Mouse (Mus musculus): ENCODE results near the gene BC051019. TPM values are rescaled to one million over a fixed set of nuclear protein-coding genes. Genes with fewer than 3 reads are reported as not detected.
A peak's percentile ranks its signal among the peaks of the same experiment; 100 is the strongest.

The BC051019 gene
- total RNA-seq (2021): not detected
- long read RNA-seq, experiment 1: 0 reads
- long read RNA-seq, experiment 2: 0 reads

GRCm38 (mm10) chr7:109723697-109724096 is at the start of gene BC051019:
BC051019 (minus strand) TSS chr7:109723850.
- DNase-seq: no peak
- H3K27ac ChIP-seq: no peak within 1 kb of the TSS
- intact Hi-C loops (cut with DNase I): no loop called here
- no peak for TF ChIP-seq CTCF (IDR thresholded peaks at IDR 0.05)
- H3K4me3 ChIP-seq: no peak within 1 kb of the TSS

GRCm38 (mm10) chr7:109772251-109772650 is 48.6 kb upstream of the BC051019 start:
- DNase-seq: no peak
- no peak overlapping the region for H3K27ac ChIP-seq
- intact Hi-C loops (cut with DNase I): no loop called here
- no peak for TF ChIP-seq CTCF (IDR thresholded peaks at IDR 0.05)
- H3K4me3 ChIP-seq: no peak overlapping the region

GRCm38 (mm10) chr7:109768699-109769383 is 45.2 kb upstream of the BC051019 start:
- H3K4me3 ChIP-seq: no peak overlapping the region
- TF ChIP-seq CTCF (IDR thresholded peaks at IDR 0.05): no peak
- H3K27ac ChIP-seq: no peak overlapping the region
- DNase-seq: no peak
- intact Hi-C loops (cut with DNase I): no loop called here

- no peak for DNase-seq
- no peak overlapping the region for H3K4me3 ChIP-seq
- no peak overlapping the region for H3K27ac ChIP-seq
- no peak for TF ChIP-seq CTCF (IDR thresholded peaks at IDR 0.05)
- intact Hi-C loops (cut with DNase I): no loop called here
These were observed 44.1 kb upstream of the BC051019 start for GRCm38 (mm10) chr7:109767575-109768350.

GRCm38 (mm10) chr7:109764009-109764408 is 40.4 kb upstream of the BC051019 start:
- no peak for DNase-seq
- Histone ChIP-seq H3K27ac (no peak overlapping the region), H3K4me3 (no peak overlapping the region)
- no peak for TF ChIP-seq CTCF (IDR thresholded peaks at IDR 0.05)
- intact Hi-C loops (cut with DNase I): no loop called here

- DNase-seq: no peak
- intact Hi-C loops (cut with DNase I): no loop called here
- no peak for TF ChIP-seq CTCF (IDR thresholded peaks at IDR 0.05)
- Histone ChIP-seq H3K27ac (no peak overlapping the region), H3K4me3 (no peak overlapping the region)
These were observed 32.6 kb upstream of the BC051019 start for GRCm38 (mm10) chr7:109756291-109756690.

GRCm38 (mm10) chr7:109754034-109754433 is 30.4 kb upstream of the BC051019 start:
- Histone ChIP-seq H3K4me3 (no peak overlapping the region), H3K27ac (no peak overlapping the region)
- no peak for DNase-seq
- TF ChIP-seq CTCF (IDR thresholded peaks at IDR 0.05): no peak
- intact Hi-C loops (cut with DNase I): no loop called here

- Histone ChIP-seq H3K4me3 (peak within 1 kb of the TSS; percentile 94), H3K27ac (peak within 1 kb of the TSS; percentile 98)
- peak; percentile 22 for TF ChIP-seq CTCF (IDR thresholded peaks at IDR 0.05)
- peak; percentile 91 for DNase-seq
- intact Hi-C loops (cut with DNase I): no loop called here
These were observed 28.6 kb upstream of the BC051019 start, which contains the start of gene Tmem9b for GRCm38 (mm10) chr7:109752008-109752925. Tmem9b (minus strand) TSS chr7:109752875.

GRCm38 (mm10) chr7:109751427-109752007 is 27.9 kb upstream of the BC051019 start:
- Histone ChIP-seq H3K27ac (peak overlapping the region; percentile 98), H3K4me3 (peak overlapping the region; percentile 94)
- intact Hi-C loops (cut with DNase I): no loop called here
- TF ChIP-seq CTCF (IDR thresholded peaks at IDR 0.05): no peak
- no peak for DNase-seq

- no peak for DNase-seq
- no peak overlapping the region for H3K4me3 ChIP-seq
- peak; percentile 30; the same call in 1 of the 2 replicates for TF ChIP-seq CTCF (IDR thresholded peaks at IDR 0.05)
- no peak overlapping the region for H3K27ac ChIP-seq
- intact Hi-C loops (cut with DNase I): no loop called here
These were observed 24.1 kb upstream of the BC051019 start for GRCm38 (mm10) chr7:109747747-109748146.

GRCm38 (mm10) chr7:109741703-109742102 is 18.1 kb upstream of the BC051019 start:
- Histone ChIP-seq H3K27ac (no peak overlapping the region), H3K4me3 (no peak overlapping the region)
- no peak for TF ChIP-seq CTCF (IDR thresholded peaks at IDR 0.05)
- intact Hi-C loops (cut with DNase I): no loop called here
- DNase-seq: no peak

GRCm38 (mm10) chr7:109741060-109741459 is 17.4 kb upstream of the BC051019 start:
- Histone ChIP-seq H3K27ac (no peak overlapping the region), H3K4me3 (no peak overlapping the region)
- intact Hi-C loops (cut with DNase I): no loop called here
- DNase-seq: no peak
- no peak for TF ChIP-seq CTCF (IDR thresholded peaks at IDR 0.05)

Measured in gastrocnemius, adult 2 months (tissue).